Mouse (Mus musculus) olfactory bulb, adult 2 months (tissue): Measurements from ENCODE around the gene Prickle3.

Experiments
- CTCF ChIP-seq: fragments of 200-500 bp; IDR thresholded peaks from 2 replicates; pipeline ENCODE4 v1.5.1; 2012; ENCODE audit warnings: low read depth, mild to moderate bottlenecking, low read length, moderate library complexity; ENCODE audit not compliant: insufficient read depth
- POLR2A ChIP-seq: fragments of 200-500 bp; IDR thresholded peaks from 2 replicates; pipeline ENCODE4 v1.6.1; 2012; ENCODE audit warnings: mild to moderate bottlenecking, low read depth, low read length, moderate library complexity; ENCODE audit not compliant: insufficient read depth

- TF ChIP-seq CTCF = no peak
- no peak for TF ChIP-seq POLR2A
Observed at GRCm38 (mm10) chrX:7664791-7665190, 7.7 kb downstream of the Prickle3 start.
